Mouse (Mus musculus) liver, embryonic 11.5 days (tissue): Measurements from ENCODE around the gene Uck1. TPM values are rescaled to one million over a fixed set of nuclear protein-coding genes. Genes with fewer than 3 reads are reported as not detected.
"Not testable (repeated sequence)": the region's sequence is repeated elsewhere in the genome, so short reads cannot be mapped to it uniquely, and the experiment has no call there.

ENCODE experiments used
- ATAC-seq: fragments of 200-750 bp; cut with Nextera tagmentation; replicated peaks from 2 replicates; pipeline ENCODE4 v1.8.0; 2017; ENCODE audit warnings: moderate number of reproducible peaks, mild to moderate bottlenecking, moderate TSS enrichment, moderate library complexity; ENCODE audit not compliant: low FRiP score
- DNase-seq: peaks from one replicate; pipeline ENCODE4 v3.0.0-alpha.2; 2017; ENCODE audit warnings: low spot score
- H3K27ac ChIP-seq: fragments of 300-500 bp; sonication (generic); 2 replicates; pipeline ENCODE4 v1.5.1; 2014; ENCODE audit warnings: mild to moderate bottlenecking, low read depth, low read length, control low read depth
- H3K27me3 ChIP-seq: fragments of 300-500 bp; sonication (generic); replicated peaks from 2 replicates; pipeline ENCODE4 v1.6.1; 2014; ENCODE audit warnings: low read length, mixed read lengths; ENCODE audit not compliant: control insufficient read depth, insufficient read depth
- H3K36me3 ChIP-seq: fragments of 300-500 bp; sonication (generic); 2 replicates; pipeline ENCODE4 v1.6.1; 2014; ENCODE audit warnings: mild to moderate bottlenecking, low read length, moderate library complexity, mixed read lengths; ENCODE audit not compliant: control insufficient read depth, insufficient read depth
- H3K4me1 ChIP-seq: fragments of 300-500 bp; sonication (generic); replicated peaks from 2 replicates; pipeline ENCODE4 v1.6.1; 2014; ENCODE audit warnings: low read length, mixed read lengths; ENCODE audit not compliant: control insufficient read depth, insufficient read depth
- H3K4me2 ChIP-seq: fragments of 300-500 bp; sonication (generic); 2 replicates; pipeline ENCODE4 v1.6.1; 2014; ENCODE audit warnings: mild to moderate bottlenecking, control low read depth, moderate library complexity
- H3K4me3 ChIP-seq: fragments of 300-500 bp; sonication (generic); 2 replicates; pipeline ENCODE4 v1.5.1; 2014; ENCODE audit warnings: low read depth, low read length, control low read depth
- H3K9ac ChIP-seq: fragments of 300-500 bp; sonication (generic); 2 replicates; pipeline ENCODE4 v1.6.1; 2014; ENCODE audit warnings: low read depth, low read length, control low read depth
- H3K9me3 ChIP-seq: fragments of 300-500 bp; sonication (generic); 2 replicates; pipeline ENCODE4 v1.6.1; 2016; ENCODE audit warnings: low read length, inconsistent platforms, mixed read lengths; ENCODE audit not compliant: control insufficient read depth
- WGBS: fragments of 180-500 bp; shearing (Covaris S2); extraction: QIAGEN DNeasy Blood & Tissue Kit; methylation state at CpG from one replicate; pipeline ENCODE4 v1.1.7; 2014; 5-methylcytosine and 5-hydroxymethylcytosine counted together
- polyA plus RNA-seq: library from polyadenylated mRNA; unstranded; fragments of >200 nt; fragmentation: Nextera tagmentation; extraction: Ambion mirVana; gene quantifications from 2 replicates; pipeline ENCODE4 v1.2.1, GENCODE M21; 2014

Uck1 gene
- polyA plus RNA-seq, 1 experiment from 2014 or later: 59.5 TPM

- peaks cover 40% of the 10 kb centered on the region for H3K36me3 ChIP-seq
- H3K4me1 ChIP-seq: no peaks in the 10 kb centered on the region
- no peak overlapping the region for H3K4me2 ChIP-seq
- H3K9ac ChIP-seq: no peak overlapping the region
- H3K9me3 ChIP-seq: no peaks in the 10 kb centered on the region
- H3K27ac ChIP-seq: no peak overlapping the region
- DNase-seq: no peak
- no peak overlapping the region for H3K4me3 ChIP-seq
- H3K27me3 ChIP-seq: no peaks in the 10 kb centered on the region
- ATAC-seq: no peak
- 81% methylated on average over 4 of the region's 4 CpGs for WGBS
Observed at GRCm38 (mm10) chr2:32299469-32299868, 39.5 kb upstream of the Uck1 start.

DNA sequence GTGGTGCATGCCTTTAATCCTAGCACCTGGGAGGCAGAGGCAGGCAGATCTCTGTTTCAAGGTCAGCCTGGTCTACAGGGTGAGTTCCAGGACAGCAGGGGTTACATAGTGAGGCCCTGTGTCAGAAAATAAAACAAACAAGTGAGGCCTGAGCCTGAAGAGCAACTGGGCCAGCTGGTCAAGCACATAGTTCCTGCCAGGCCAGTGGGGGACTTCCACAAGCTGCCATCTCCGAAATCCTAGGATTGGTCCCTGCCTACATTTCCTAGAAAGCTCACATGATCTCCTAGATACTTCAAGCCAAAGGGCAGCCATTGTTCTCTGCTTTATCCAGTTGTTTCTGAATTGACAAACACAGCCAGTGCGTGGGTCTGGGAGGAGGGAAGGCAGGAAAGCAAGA, 35.9 kb upstream of the Uck1 start:
- 85% methylated on average over 2 of the region's 2 CpGs for WGBS
- H3K27ac ChIP-seq, H3K9ac ChIP-seq, H3K27me3 ChIP-seq, DNase-seq, H3K9me3 ChIP-seq, H3K4me2 ChIP-seq, H3K4me3 ChIP-seq, ATAC-seq, H3K4me1 ChIP-seq: not testable (repeated sequence)
- H3K36me3 ChIP-seq: peaks cover 17% of the 10 kb centered on the region

DNA sequence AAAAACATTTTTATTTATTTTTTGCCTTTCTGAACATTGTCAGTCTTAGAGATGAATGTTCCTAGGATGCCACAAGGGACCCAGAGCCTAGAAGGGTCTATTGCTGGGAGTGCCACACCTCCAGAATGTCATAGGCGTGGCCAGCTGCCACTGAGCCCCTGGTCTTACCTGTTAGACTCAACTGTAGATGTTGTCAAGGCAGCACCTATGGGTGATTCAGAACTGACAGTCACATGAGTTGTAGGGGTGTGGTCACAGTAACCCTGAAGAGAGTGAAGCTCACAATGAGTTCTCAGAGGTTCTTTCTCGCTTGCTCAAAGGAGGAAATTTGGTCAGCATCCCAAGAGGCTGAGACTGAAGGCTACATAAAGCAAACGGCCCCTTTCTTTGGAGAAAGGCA, 35.3 kb upstream of the Uck1 start:
- no peak for DNase-seq
- H3K36me3 ChIP-seq: peaks cover 17% of the 10 kb centered on the region

GRCm38 (mm10) chr2:32294348-32294747, 34.4 kb upstream of the Uck1 start:
- peaks cover under 1% of the 10 kb centered on the region for H3K4me1 ChIP-seq
- no peak overlapping the region for H3K27ac ChIP-seq
- DNase-seq: no peak
- no peak overlapping the region for H3K9ac ChIP-seq
- no peaks in the 10 kb centered on the region for H3K9me3 ChIP-seq
- no peaks in the 10 kb centered on the region for H3K27me3 ChIP-seq
- no peak overlapping the region for H3K4me2 ChIP-seq
- WGBS: 89% methylated on average over 8 of the region's 8 CpGs
- H3K4me3 ChIP-seq: no peak overlapping the region
- no peak for ATAC-seq
- H3K36me3 ChIP-seq: peaks cover 14% of the 10 kb centered on the region

More for the DNA sequence above, 35.3 kb upstream of the Uck1 start:
- Histone ChIP-seq H3K9me3 (no peaks in the 10 kb centered on the region), H3K27me3 (no peaks in the 10 kb centered on the region), H3K9ac (no peak overlapping the region), H3K27ac (no peak overlapping the region), H3K4me1 (no peaks in the 10 kb centered on the region), H3K4me3 (no peak overlapping the region), H3K4me2 (no peak overlapping the region)
- no peak for ATAC-seq
- WGBS: 76% methylated on average over 3 of the region's 3 CpGs

- Histone ChIP-seq H3K9ac (no peak overlapping the region), H3K36me3 (peaks cover 3% of the 10 kb centered on the region), H3K4me2 (peak overlapping the region; percentile 82), H3K4me3 (peak overlapping the region; percentile 87), H3K4me1 (peaks cover 13% of the 10 kb centered on the region), H3K9me3 (no peaks in the 10 kb centered on the region), H3K27ac (no peak overlapping the region), H3K27me3 (no peaks in the 10 kb centered on the region)
- ATAC-seq: no peak
- DNase-seq: no peak
Observed at GRCm38 (mm10) chr2:32289578-32289977, 29.6 kb upstream of the Uck1 start.

GRCm38 (mm10) chr2:32288371-32288931, 28.5 kb upstream of the Uck1 start:
- Histone ChIP-seq H3K9ac (peak overlapping the region; percentile 71), H3K27me3 (no peaks in the 10 kb centered on the region), H3K4me3 (peak overlapping the region; percentile 87), H3K36me3 (peaks cover 7% of the 10 kb centered on the region), H3K9me3 (no peaks in the 10 kb centered on the region), H3K4me2 (peak overlapping the region; percentile 82), H3K27ac (peak overlapping the region; percentile 20; the same call in 1 of the 2 replicates), H3K4me1 (peaks cover 13% of the 10 kb centered on the region)
- DNase-seq (no peak), ATAC-seq (peak; percentile 52)
- 3% methylated on average over 25 of the region's 29 CpGs for WGBS

DNA sequence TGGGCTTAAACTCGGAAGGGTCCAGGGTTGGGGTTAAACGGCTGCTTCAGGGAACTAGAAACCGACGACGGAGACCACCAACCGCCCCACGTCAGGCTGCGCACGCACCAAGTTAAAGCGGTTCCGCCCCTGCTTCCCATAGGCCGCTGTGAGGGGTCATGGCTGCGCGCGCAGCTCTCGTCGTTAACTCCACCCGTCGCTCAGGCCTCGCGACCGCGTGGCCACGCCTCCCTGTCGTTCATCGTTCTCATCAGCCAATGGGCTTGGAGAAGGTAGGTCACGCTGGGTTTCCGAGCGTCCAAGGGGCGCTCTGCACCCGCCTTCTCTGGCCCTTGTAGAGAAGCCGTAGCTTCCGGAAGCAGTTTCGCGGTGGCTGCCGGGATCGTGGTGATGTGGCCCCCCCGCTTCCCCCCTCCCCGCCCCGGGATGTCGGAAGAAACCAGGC, 28.0 kb upstream of the Uck1 start, which contains the start of gene Swi5:
Gene Swi5 (minus strand): TSS at position 153 of the 445 bp plus-strand sequence.
- H3K27me3 ChIP-seq: no peaks in the 10 kb centered on the region
- peak within 1 kb of the TSS; percentile 85 for H3K4me2 ChIP-seq
- H3K4me1 ChIP-seq: peaks cover 13% of the 10 kb centered on the region
- DNase-seq (peak; percentile 98), ATAC-seq (peak; percentile 99)
- H3K36me3 ChIP-seq: peaks cover 7% of the 10 kb centered on the region
- peak within 1 kb of the TSS; percentile 73; the same call in 1 of the 2 replicates for H3K27ac ChIP-seq
- peak within 1 kb of the TSS; percentile 87 for H3K4me3 ChIP-seq
- H3K9me3 ChIP-seq: no peaks in the 10 kb centered on the region
- peak within 1 kb of the TSS; percentile 92 for H3K9ac ChIP-seq
- under 1% methylated on average over 40 of the region's 41 CpGs for WGBS

- H3K27ac ChIP-seq: peak within 1 kb of the TSS; percentile 73; the same call in 1 of the 2 replicates
- ATAC-seq (peak; percentile 8; the same call in 1 of the 2 replicates), DNase-seq (no peak)
- H3K36me3 ChIP-seq: peaks cover 8% of the 10 kb centered on the region
- peak within 1 kb of the TSS; percentile 87 for H3K4me3 ChIP-seq
- peak within 1 kb of the TSS; percentile 85 for H3K4me2 ChIP-seq
- WGBS: under 1% methylated on average over 23 of the region's 23 CpGs
- no peaks in the 10 kb centered on the region for H3K27me3 ChIP-seq
- H3K4me1 ChIP-seq: peaks cover 13% of the 10 kb centered on the region
- H3K9me3 ChIP-seq: no peaks in the 10 kb centered on the region
- peak within 1 kb of the TSS; percentile 92 for H3K9ac ChIP-seq
Observed at GRCm38 (mm10) chr2:32287334-32287840, 27.4 kb upstream of the Uck1 start, which contains the start of gene Golga2. Gene Golga2, plus strand, starts transcription at chr2:32287384.

DNA sequence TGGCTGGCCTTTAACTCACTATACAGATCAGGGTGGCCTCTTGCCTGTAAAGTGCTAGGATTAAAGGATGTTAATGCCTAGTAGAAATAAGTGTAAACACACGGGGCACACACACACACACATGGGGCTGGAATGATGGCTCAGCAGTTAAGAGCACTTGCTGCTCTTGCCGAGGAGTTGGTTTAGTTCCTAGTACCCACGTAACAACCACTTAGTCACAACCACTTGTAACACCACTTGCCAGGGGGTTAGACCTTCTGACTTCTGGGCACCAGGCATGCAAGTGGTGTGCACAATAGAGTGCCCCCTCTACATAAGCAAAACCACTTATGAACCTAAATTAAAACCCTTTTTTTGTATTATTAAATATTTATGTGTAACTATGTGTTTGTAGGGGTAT, 24.0 kb upstream of the Uck1 start:
- no peak for DNase-seq
- no peak overlapping the region for H3K27ac ChIP-seq
- WGBS: 85% methylated on average over 3 of the region's 3 CpGs
- H3K4me1 ChIP-seq: peaks cover 9% of the 10 kb centered on the region
- no peaks in the 10 kb centered on the region for H3K27me3 ChIP-seq
- no peak overlapping the region for H3K9ac ChIP-seq
- no peak overlapping the region for H3K4me3 ChIP-seq
- ATAC-seq: no peak
- peaks cover 23% of the 10 kb centered on the region for H3K36me3 ChIP-seq
- no peak overlapping the region for H3K4me2 ChIP-seq
- H3K9me3 ChIP-seq: no peaks in the 10 kb centered on the region
